Mouse (Mus musculus) forebrain, embryonic 10.5 days (tissue): ENCODE measurements around the gene Cdkl5. TPM values are rescaled to one million over a fixed set of nuclear protein-coding genes. Genes with fewer than 3 reads are reported as not detected.
"Not testable (repeated sequence)": the region's sequence is repeated elsewhere in the genome, so short reads cannot be mapped to it uniquely, and the experiment has no call there.

Experiments
- DNase-seq: peaks from one replicate; pipeline ENCODE4 v3.0.0-alpha.2; 2017; ENCODE audit warnings: low spot score; ENCODE audit errors: extremely low spot score
- H3K27ac ChIP-seq: fragments of 300-500 bp; sonication (generic); 2 replicates; pipeline ENCODE4 v1.5.1; 2016; ENCODE audit warnings: mild to moderate bottlenecking
- H3K27me3 ChIP-seq: fragments of 300-500 bp; sonication (generic); 2 replicates; pipeline ENCODE4 v1.6.1; 2016; ENCODE audit warnings: mild to moderate bottlenecking; ENCODE audit not compliant: poor library complexity, severe bottlenecking
- H3K36me3 ChIP-seq: fragments of 300-500 bp; sonication (generic); replicated peaks from 2 replicates; pipeline ENCODE4 v1.6.1; 2016; ENCODE audit warnings: mild to moderate bottlenecking, moderate library complexity
- H3K4me1 ChIP-seq: fragments of 300-500 bp; sonication (generic); 2 replicates; pipeline ENCODE4 v1.6.1; 2016
- H3K4me3 ChIP-seq: fragments of 300-500 bp; sonication (generic); 2 replicates; pipeline ENCODE4 v1.5.1; 2016; ENCODE audit warnings: mild to moderate bottlenecking, moderate library complexity
- H3K9me3 ChIP-seq: fragments of 300-500 bp; sonication (generic); 2 replicates; pipeline ENCODE4 v1.6.1; 2016; ENCODE audit warnings: mild to moderate bottlenecking, moderate library complexity
- WGBS: fragments of 180-500 bp; shearing (Covaris S2); methylation state at CpG from one replicate; pipeline ENCODE4 v1.1.7; 2016; 5-methylcytosine and 5-hydroxymethylcytosine counted together
- polyA plus RNA-seq: library from polyadenylated mRNA; unstranded; fragments of >200 nt; fragmentation: Nextera tagmentation; extraction: Ambion mirVana; gene quantifications from 2 replicates; pipeline ENCODE4 v1.2.1, GENCODE M21; 2016

The Cdkl5 gene
- polyA plus RNA-seq, 1 experiment from 2014 or later = 3.0 TPM

- Histone ChIP-seq H3K9me3 (no peaks in the 10 kb centered on the region), H3K36me3 (no peaks in the 10 kb centered on the region), H3K27ac (no peak overlapping the region), H3K4me1 (no peaks in the 10 kb centered on the region), H3K27me3 (peaks cover 89% of the 10 kb centered on the region), H3K4me3 (no peak overlapping the region)
- DNase-seq = no peak
- 95% methylated on average over 2 of the region's 2 CpGs for WGBS
These were observed 93.4 kb downstream of the Cdkl5 start for GRCm38 (mm10) chrX:160901118-160901517.

GRCm38 (mm10) chrX:160892077-160892476 is 102.4 kb downstream of the Cdkl5 start:
- 57% methylated on average over 1 of the region's 1 CpGs for WGBS
- peaks cover 92% of the 10 kb centered on the region for H3K27me3 ChIP-seq
- no peaks in the 10 kb centered on the region for H3K9me3 ChIP-seq
- H3K36me3 ChIP-seq = no peaks in the 10 kb centered on the region
- H3K4me3 ChIP-seq = no peak overlapping the region
- no peak for DNase-seq
- H3K4me1 ChIP-seq = no peaks in the 10 kb centered on the region
- no peak overlapping the region for H3K27ac ChIP-seq

- DNase-seq = no peak
- Histone ChIP-seq H3K4me1 (no peaks in the 10 kb centered on the region), H3K36me3 (no peaks in the 10 kb centered on the region), H3K9me3 (no peaks in the 10 kb centered on the region), H3K27me3 (peaks cover 99% of the 10 kb centered on the region), H3K27ac (no peak overlapping the region), H3K4me3 (no peak overlapping the region)
- 86% methylated on average over 2 of the region's 2 CpGs for WGBS
These were observed 108.2 kb downstream of the Cdkl5 start for GRCm38 (mm10) chrX:160886301-160886700.

GRCm38 (mm10) chrX:160866576-160866975 is 127.9 kb downstream of the Cdkl5 start:
- WGBS = 91% methylated on average over 4 of the region's 4 CpGs
- no peak overlapping the region for H3K27ac ChIP-seq
- H3K9me3 ChIP-seq = no peaks in the 10 kb centered on the region
- H3K4me3 ChIP-seq = no peak overlapping the region
- peaks cover 95% of the 10 kb centered on the region for H3K27me3 ChIP-seq
- H3K4me1 ChIP-seq = peaks cover 5% of the 10 kb centered on the region; the same call in 1 of the 2 replicates
- DNase-seq = no peak
- H3K36me3 ChIP-seq = no peaks in the 10 kb centered on the region

- peaks cover 94% of the 10 kb centered on the region for H3K27me3 ChIP-seq
- H3K4me3 ChIP-seq = no peak overlapping the region
- 58% methylated on average over 4 of the region's 4 CpGs for WGBS
- H3K9me3 ChIP-seq = no peaks in the 10 kb centered on the region
- no peaks in the 10 kb centered on the region for H3K36me3 ChIP-seq
- no peak for DNase-seq
- peaks cover 5% of the 10 kb centered on the region; the same call in 1 of the 2 replicates for H3K4me1 ChIP-seq
- no peak overlapping the region for H3K27ac ChIP-seq
These were observed 129.5 kb downstream of the Cdkl5 start for GRCm38 (mm10) chrX:160865022-160865421.

- WGBS = 83% methylated on average over 4 of the region's 4 CpGs
- Histone ChIP-seq H3K36me3 (no peaks in the 10 kb centered on the region), H3K4me1 (peaks cover 5% of the 10 kb centered on the region; the same call in 1 of the 2 replicates), H3K9me3 (no peaks in the 10 kb centered on the region), H3K4me3 (no peak overlapping the region), H3K27ac (no peak overlapping the region), H3K27me3 (peaks cover 95% of the 10 kb centered on the region)
- DNase-seq = no peak
These were observed 130.7 kb downstream of the Cdkl5 start for GRCm38 (mm10) chrX:160863689-160864383.

- H3K4me1 ChIP-seq = no peaks in the 10 kb centered on the region
- WGBS = 82% methylated on average over 7 of the region's 7 CpGs
- H3K4me3 ChIP-seq = no peak overlapping the region
- H3K9me3 ChIP-seq = no peaks in the 10 kb centered on the region
- H3K27me3 ChIP-seq = peaks cover 93% of the 10 kb centered on the region
- H3K36me3 ChIP-seq = peaks cover 23% of the 10 kb centered on the region
- DNase-seq = no peak
- no peak overlapping the region for H3K27ac ChIP-seq
These were observed 186.3 kb downstream of the Cdkl5 start for GRCm38 (mm10) chrX:160808226-160808625.

- no peak overlapping the region for H3K4me3 ChIP-seq
- WGBS = 85% methylated on average over 4 of the region's 4 CpGs
- peaks cover 93% of the 10 kb centered on the region for H3K27me3 ChIP-seq
- H3K36me3 ChIP-seq = peaks cover 12% of the 10 kb centered on the region
- DNase-seq = no peak
- no peaks in the 10 kb centered on the region for H3K4me1 ChIP-seq
- no peaks in the 10 kb centered on the region for H3K9me3 ChIP-seq
- no peak overlapping the region for H3K27ac ChIP-seq
These were observed 189.9 kb downstream of the Cdkl5 start for GRCm38 (mm10) chrX:160804409-160805150.

- H3K27me3 ChIP-seq = peaks cover 90% of the 10 kb centered on the region
- H3K36me3 ChIP-seq = no peaks in the 10 kb centered on the region; the same call in 1 of the 2 replicates
- no peak overlapping the region for H3K4me3 ChIP-seq
- 82% methylated on average over 4 of the region's 4 CpGs for WGBS
- H3K9me3 ChIP-seq = no peaks in the 10 kb centered on the region
- no peak for DNase-seq
- H3K4me1 ChIP-seq = peaks cover 4% of the 10 kb centered on the region; the same call in 1 of the 2 replicates
- H3K27ac ChIP-seq = no peak overlapping the region
These were observed 199.6 kb downstream of the Cdkl5 start for GRCm38 (mm10) chrX:160794920-160795319.

- 82% methylated on average over 5 of the region's 5 CpGs for WGBS
These were observed 212.2 kb downstream of the Cdkl5 start for GRCm38 (mm10) chrX:160782276-160782675.

GRCm38 (mm10) chrX:160773033-160773432 is 221.5 kb downstream of the Cdkl5 start:
- Histone ChIP-seq H3K27ac (no peak overlapping the region), H3K36me3 (no peaks in the 10 kb centered on the region), H3K4me3 (no peak overlapping the region), H3K27me3 (peaks cover 91% of the 10 kb centered on the region), H3K9me3 (no peaks in the 10 kb centered on the region), H3K4me1 (no peaks in the 10 kb centered on the region)
- 17% methylated on average over 1 of the region's 1 CpGs for WGBS
- no peak for DNase-seq

More at GRCm38 (mm10) chrX:160782276-160782675, 212.2 kb downstream of the Cdkl5 start:
- Histone ChIP-seq H3K36me3 (no peaks in the 10 kb centered on the region), H3K4me3 (no peak overlapping the region), H3K9me3 (no peaks in the 10 kb centered on the region), H3K27ac (no peak overlapping the region), H3K4me1 (no peaks in the 10 kb centered on the region), H3K27me3 (peaks cover 91% of the 10 kb centered on the region)
- DNase-seq = no peak

GRCm38 (mm10) chrX:160769622-160770021 is 224.9 kb downstream of the Cdkl5 start:
- H3K9me3 ChIP-seq, H3K27ac ChIP-seq, H3K4me1 ChIP-seq, H3K36me3 ChIP-seq, DNase-seq, H3K4me3 ChIP-seq: not testable (repeated sequence)
- H3K27me3 ChIP-seq = peaks cover 95% of the 10 kb centered on the region
- 85% methylated on average over 5 of the region's 5 CpGs for WGBS

- no peak for DNase-seq
- Histone ChIP-seq H3K4me1 (no peaks in the 10 kb centered on the region), H3K27ac (no peak within 1 kb of the TSS), H3K36me3 (no peaks in the 10 kb centered on the region), H3K9me3 (no peaks in the 10 kb centered on the region), H3K4me3 (peak within 1 kb of the TSS; percentile 57; the same call in 1 of the 2 replicates), H3K27me3 (peaks cover 93% of the 10 kb centered on the region)
- 87% methylated on average over 2 of the region's 2 CpGs for WGBS
These were observed 226.8 kb downstream of the Cdkl5 start, which contains the start of gene Rs1 for GRCm38 (mm10) chrX:160767713-160768112. Rs1 (plus strand) TSS chrX:160768013.
